Mouse (Mus musculus) intestine, embryonic 14.5 days (tissue): ENCODE results near the gene Pcsk6. TPM values are rescaled to one million over a fixed set of nuclear protein-coding genes. Genes with fewer than 3 reads are reported as not detected.

Source experiments
- ATAC-seq: fragments of 200-750 bp; cut with Nextera tagmentation; replicated peaks from 2 replicates; pipeline ENCODE4 v1.8.0; 2017; ENCODE audit warnings: low read depth, moderate number of reproducible peaks, moderate TSS enrichment, moderate library complexity; ENCODE audit not compliant: low FRiP score, low TSS enrichment
- DNase-seq: peaks from one replicate; pipeline ENCODE4 v3.0.0-alpha.2; 2018; ENCODE audit warnings: low spot score
- H3K27ac ChIP-seq: fragments of 300-500 bp; sonication (generic); 2 replicates; pipeline ENCODE4 v1.5.1; 2014; ENCODE audit warnings: low read depth, mild to moderate bottlenecking, control low read depth
- H3K27me3 ChIP-seq: fragments of 300-500 bp; sonication (generic); replicated peaks from 2 replicates; pipeline ENCODE4 v1.6.1; 2014; ENCODE audit warnings: low read length, control low read depth; ENCODE audit not compliant: control insufficient read depth, insufficient read depth
- H3K36me3 ChIP-seq: fragments of 300-500 bp; sonication (generic); 2 replicates; pipeline ENCODE4 v1.6.1; 2014; ENCODE audit warnings: low read length, control low read depth; ENCODE audit not compliant: control insufficient read depth, insufficient read depth
- H3K4me1 ChIP-seq: fragments of 300-500 bp; sonication (generic); replicated peaks from 2 replicates; pipeline ENCODE4 v1.6.1; 2014; ENCODE audit warnings: low read length, control low read depth, mixed read lengths; ENCODE audit not compliant: control insufficient read depth, insufficient read depth
- H3K4me2 ChIP-seq: fragments of 300-500 bp; sonication (generic); 2 replicates; pipeline ENCODE4 v1.6.1; 2014; ENCODE audit warnings: low read length
- H3K4me3 ChIP-seq: fragments of 300-500 bp; sonication (generic); 2 replicates; pipeline ENCODE4 v1.5.1; 2014; ENCODE audit warnings: low read depth, low read length, control low read depth, mixed read lengths
- H3K9ac ChIP-seq: fragments of 300-500 bp; sonication (generic); 2 replicates; pipeline ENCODE4 v1.6.1; 2014; ENCODE audit warnings: mild to moderate bottlenecking, low read length
- H3K9me3 ChIP-seq: fragments of 300-500 bp; sonication (generic); 2 replicates; pipeline ENCODE4 v1.6.1; 2016; ENCODE audit warnings: low read length, control low read depth; ENCODE audit not compliant: control insufficient read depth
- WGBS: fragments of 180-500 bp; shearing (Covaris S2); extraction: QIAGEN DNeasy Blood & Tissue Kit; methylation state at CpG from one replicate; pipeline ENCODE4 v1.1.7; 2014; 5-methylcytosine and 5-hydroxymethylcytosine counted together
- polyA plus RNA-seq: library from polyadenylated mRNA; unstranded; fragments of >200 nt; fragmentation: Nextera tagmentation; extraction: Ambion mirVana; gene quantifications from 2 replicates; pipeline ENCODE4 v1.2.1, GENCODE M21; 2014

The Pcsk6 gene
- polyA plus RNA-seq, 1 experiment from 2014 or later, result 3.5 TPM

GRCm38 (mm10) chr7:65940988-65941387, 79.5 kb downstream of the Pcsk6 start:
- H3K9me3 ChIP-seq, result no peaks in the 10 kb centered on the region
- DNase-seq (no peak), ATAC-seq (no peak)
- H3K9ac ChIP-seq, result no peak overlapping the region
- H3K4me3 ChIP-seq, result no peak overlapping the region
- H3K4me1 ChIP-seq, result no peaks in the 10 kb centered on the region
- 62% methylated on average over 7 of the region's 7 CpGs for WGBS
- H3K27me3 ChIP-seq, result no peaks in the 10 kb centered on the region
- H3K36me3 ChIP-seq, result no peaks in the 10 kb centered on the region
- no peak overlapping the region for H3K27ac ChIP-seq
- H3K4me2 ChIP-seq, result no peak overlapping the region

GRCm38 (mm10) chr7:65945342-65945993, 83.9 kb downstream of the Pcsk6 start:
- Histone ChIP-seq H3K36me3 (no peaks in the 10 kb centered on the region), H3K4me1 (no peaks in the 10 kb centered on the region), H3K27me3 (no peaks in the 10 kb centered on the region), H3K9me3 (no peaks in the 10 kb centered on the region), H3K4me2 (no peak overlapping the region), H3K9ac (no peak overlapping the region), H3K4me3 (no peak overlapping the region), H3K27ac (no peak overlapping the region)
- DNase-seq, result no peak
- 53% methylated on average over 8 of the region's 8 CpGs for WGBS
- 0 out of 2 replicates have a peak, but pooled peaks have one; percentile 12 for ATAC-seq

GRCm38 (mm10) chr7:65946397-65946796, 84.9 kb downstream of the Pcsk6 start:
- ATAC-seq, result no peak

GRCm38 (mm10) chr7:65948891-65949290, 87.4 kb downstream of the Pcsk6 start:
- Histone ChIP-seq H3K9me3 (no peaks in the 10 kb centered on the region), H3K4me1 (no peaks in the 10 kb centered on the region), H3K4me2 (no peak overlapping the region), H3K4me3 (no peak overlapping the region), H3K36me3 (no peaks in the 10 kb centered on the region), H3K27me3 (no peaks in the 10 kb centered on the region), H3K9ac (no peak overlapping the region), H3K27ac (no peak overlapping the region)
- DNase-seq (no peak), ATAC-seq (no peak)
- WGBS, result 96% methylated on average over 11 of the region's 11 CpGs

More at GRCm38 (mm10) chr7:65946397-65946796, 84.9 kb downstream of the Pcsk6 start:
- no peaks in the 10 kb centered on the region for H3K36me3 ChIP-seq
- H3K4me2 ChIP-seq, result no peak overlapping the region
- H3K4me1 ChIP-seq, result no peaks in the 10 kb centered on the region
- no peak overlapping the region for H3K4me3 ChIP-seq
- H3K9ac ChIP-seq, result no peak overlapping the region
- WGBS, result 81% methylated on average over 7 of the region's 7 CpGs
- no peaks in the 10 kb centered on the region for H3K27me3 ChIP-seq
- H3K9me3 ChIP-seq, result no peaks in the 10 kb centered on the region
- DNase-seq, result no peak
- H3K27ac ChIP-seq, result no peak overlapping the region

- no peak overlapping the region for H3K27ac ChIP-seq
- H3K4me3 ChIP-seq, result no peak overlapping the region
- 80% methylated on average over 4 of the region's 4 CpGs for WGBS
- H3K9ac ChIP-seq, result no peak overlapping the region
- H3K36me3 ChIP-seq, result no peaks in the 10 kb centered on the region
- no peaks in the 10 kb centered on the region for H3K9me3 ChIP-seq
- DNase-seq, result peak; percentile 12
- peaks cover 9% of the 10 kb centered on the region; the same call in 1 of the 2 replicates for H3K4me1 ChIP-seq
- no peak for ATAC-seq
- H3K27me3 ChIP-seq, result no peaks in the 10 kb centered on the region
- no peak overlapping the region for H3K4me2 ChIP-seq
Measured at GRCm38 (mm10) chr7:65954583-65954982, 93.0 kb downstream of the Pcsk6 start.

- DNase-seq (peak; percentile 49), ATAC-seq (no peak)
- Histone ChIP-seq H3K9me3 (no peaks in the 10 kb centered on the region), H3K27ac (no peak overlapping the region), H3K4me1 (peaks cover 9% of the 10 kb centered on the region; the same call in 1 of the 2 replicates), H3K4me2 (no peak overlapping the region), H3K27me3 (no peaks in the 10 kb centered on the region), H3K4me3 (no peak overlapping the region), H3K36me3 (no peaks in the 10 kb centered on the region), H3K9ac (no peak overlapping the region)
- WGBS, result 68% methylated on average over 24 of the region's 24 CpGs
Measured at GRCm38 (mm10) chr7:65955304-65956220, 94.0 kb downstream of the Pcsk6 start.

GRCm38 (mm10) chr7:65957245-65957644, 95.7 kb downstream of the Pcsk6 start:
- peaks cover 9% of the 10 kb centered on the region; the same call in 1 of the 2 replicates for H3K4me1 ChIP-seq
- no peak overlapping the region for H3K9ac ChIP-seq
- no peaks in the 10 kb centered on the region for H3K27me3 ChIP-seq
- no peaks in the 10 kb centered on the region for H3K9me3 ChIP-seq
- no peak overlapping the region for H3K27ac ChIP-seq
- DNase-seq, result peak; percentile 28
- ATAC-seq, result no peak
- H3K4me3 ChIP-seq, result no peak overlapping the region
- H3K36me3 ChIP-seq, result no peaks in the 10 kb centered on the region
- 86% methylated on average over 1 of the region's 1 CpGs for WGBS
- H3K4me2 ChIP-seq, result no peak overlapping the region

GRCm38 (mm10) chr7:65958105-65958504, 96.6 kb downstream of the Pcsk6 start:
- DNase-seq, result no peak
- WGBS, result 74% methylated on average over 5 of the region's 5 CpGs
- H3K9me3 ChIP-seq, result no peaks in the 10 kb centered on the region
- no peak overlapping the region for H3K27ac ChIP-seq
- no peak overlapping the region for H3K4me3 ChIP-seq
- peaks cover 9% of the 10 kb centered on the region; the same call in 1 of the 2 replicates for H3K4me1 ChIP-seq
- 0 out of 2 replicates have a peak, but pooled peaks have one; percentile 36 for ATAC-seq
- H3K4me2 ChIP-seq, result no peak overlapping the region
- H3K9ac ChIP-seq, result no peak overlapping the region
- no peaks in the 10 kb centered on the region for H3K27me3 ChIP-seq
- H3K36me3 ChIP-seq, result no peaks in the 10 kb centered on the region
